42 mouse cellular contexts compared by ENCODE assay signal in genomic region chr8:83327889-83328288, GRCm38 (mm10). TPM values are rescaled to one million over a fixed set of nuclear protein-coding genes. Genes with fewer than 3 reads are reported as not detected.
"Had no signal": no experiment of that assay in that cellular context is flagged by ENCODE, and none has a peak within 500 bp of the region (broad histone marks: within the 10 kb centered on the region; RNA-seq: fewer than 3 reads in every experiment).

No protein-coding gene starts in this region.

- H3K27ac ChIP-seq: gastrocnemius, adult 2 months; heart, embryonic 10.5 days; hindbrain, embryonic 10.5 days; hindbrain, embryonic 12.5 days; hindbrain, embryonic 14.5 days; kidney, embryonic 15.5 days; kidney, postnatal 0 days; limb, embryonic 12.5 days; liver, embryonic 12.5 days; liver, embryonic 14.5 days had no signal

- H3K4me2 ChIP-seq: heart, embryonic 12.5 days; hindbrain, embryonic 12.5 days; hindbrain, embryonic 14.5 days; kidney, embryonic 15.5 days; limb, embryonic 12.5 days; liver, embryonic 12.5 days had no signal

- H3K4me1 ChIP-seq: heart, embryonic 10.5 days; heart, embryonic 12.5 days; hindbrain, embryonic 12.5 days had no signal

- DNase-seq: gastrocnemius, adult 2 months; gastrocnemius, postnatal 10 days; gastrocnemius, postnatal 25 days; heart, adult 18-20 months; heart, postnatal 10 days; heart, postnatal 4 days; kidney, adult 11 months; kidney, adult 2 months; kidney, adult 9 months; kidney, postnatal 14 days; layer of hippocampus, adult 9-11 months; layer of hippocampus, postnatal 36 days; left cerebral cortex, postnatal 4 days had no signal

- ATAC-seq: hindbrain, embryonic 16.5 days; intestine, embryonic 16.5 days; liver, embryonic 12.5 days had no signal

- H3K27me3 ChIP-seq: heart, embryonic 12.5 days; hindbrain, embryonic 12.5 days; kidney, embryonic 15.5 days; limb, embryonic 12.5 days; liver, embryonic 12.5 days had no signal

- H3K9ac ChIP-seq: heart, embryonic 12.5 days; hindbrain, embryonic 12.5 days; hindbrain, embryonic 14.5 days; kidney, embryonic 15.5 days; limb, embryonic 12.5 days; liver, embryonic 12.5 days; liver, embryonic 14.5 days had no signal

- H3K4me3 ChIP-seq: gastrocnemius, adult 2 months; heart, embryonic 10.5 days; heart, embryonic 12.5 days; hindbrain, embryonic 10.5 days; hindbrain, embryonic 12.5 days; kidney, embryonic 15.5 days; limb, embryonic 12.5 days; liver, embryonic 12.5 days had no signal

- H3K9me3 ChIP-seq: heart, embryonic 10.5 days; heart, embryonic 12.5 days; hindbrain, embryonic 10.5 days; hindbrain, embryonic 12.5 days; kidney, embryonic 15.5 days; limb, embryonic 12.5 days; liver, embryonic 12.5 days had no signal

RNA-seq across cellular contexts. Expression of gene Mgat4d, which starts 20.4 kb away (rescaled TPM):
- total RNA-seq: gastrocnemius, adult 2 months; gastrocnemius, postnatal 10 days; gastrocnemius, postnatal 25 days; gastrocnemius, postnatal 4 days; granulocyte monocyte progenitor cell, adult 5-6 weeks; heart, adult 18-20 months; heart, adult 8-10 months; heart, postnatal 10 days; heart, postnatal 25 days; heart, postnatal 4 days; layer of hippocampus, adult 18-20 months; layer of hippocampus, adult 8-10 months; layer of hippocampus, postnatal 14 days; layer of hippocampus, postnatal 36 days; left cerebral cortex, adult 18-20 months; left cerebral cortex, adult 8-10 months; left cerebral cortex, postnatal 10 days; left cerebral cortex, postnatal 25 days; left cerebral cortex, postnatal 4 days; liver, adult 2 months had no signal
- polyA plus RNA-seq: heart, embryonic 10.5 days; heart, embryonic 12.5 days; heart, embryonic 14.5 days; heart, embryonic 16.5 days; hindbrain, embryonic 10.5 days; hindbrain, embryonic 12.5 days; hindbrain, embryonic 14.5 days; hindbrain, embryonic 16.5 days; intestine, embryonic 14.5 days; intestine, embryonic 16.5 days; kidney, adult 2 months; kidney, embryonic 15.5 days; kidney, postnatal 0 days; large intestine, adult 2 months; limb, embryonic 12.5 days; limb, embryonic 14.5 days; liver, adult 2 months; liver, embryonic 12.5 days; liver, embryonic 14.5 days had no signal

RNA-seq across cellular contexts. Expression of gene Ucp1, which starts 37.7 kb away (rescaled TPM):
- total RNA-seq: gastrocnemius, adult 2 months; gastrocnemius, postnatal 10 days; gastrocnemius, postnatal 25 days; granulocyte monocyte progenitor cell, adult 5-6 weeks; layer of hippocampus, adult 18-20 months; layer of hippocampus, postnatal 36 days; left cerebral cortex, adult 8-10 months; left cerebral cortex, postnatal 10 days; left cerebral cortex, postnatal 25 days; left cerebral cortex, postnatal 4 days had no signal
- polyA plus RNA-seq: heart, embryonic 10.5 days; heart, embryonic 12.5 days; heart, embryonic 14.5 days; heart, embryonic 16.5 days; hindbrain, embryonic 10.5 days; intestine, embryonic 16.5 days; kidney, embryonic 15.5 days; limb, embryonic 12.5 days; liver, adult 2 months; liver, embryonic 12.5 days; liver, embryonic 14.5 days had no signal
